Mouse (Mus musculus) 416B (cell line): ENCODE data around the gene Hoxc8.

Experiments
- DNase-seq: peaks from one replicate; pipeline ENCODE4 v3.0.0; 2011; ENCODE audit warnings: low read depth

The Hoxc8 gene

DNA sequence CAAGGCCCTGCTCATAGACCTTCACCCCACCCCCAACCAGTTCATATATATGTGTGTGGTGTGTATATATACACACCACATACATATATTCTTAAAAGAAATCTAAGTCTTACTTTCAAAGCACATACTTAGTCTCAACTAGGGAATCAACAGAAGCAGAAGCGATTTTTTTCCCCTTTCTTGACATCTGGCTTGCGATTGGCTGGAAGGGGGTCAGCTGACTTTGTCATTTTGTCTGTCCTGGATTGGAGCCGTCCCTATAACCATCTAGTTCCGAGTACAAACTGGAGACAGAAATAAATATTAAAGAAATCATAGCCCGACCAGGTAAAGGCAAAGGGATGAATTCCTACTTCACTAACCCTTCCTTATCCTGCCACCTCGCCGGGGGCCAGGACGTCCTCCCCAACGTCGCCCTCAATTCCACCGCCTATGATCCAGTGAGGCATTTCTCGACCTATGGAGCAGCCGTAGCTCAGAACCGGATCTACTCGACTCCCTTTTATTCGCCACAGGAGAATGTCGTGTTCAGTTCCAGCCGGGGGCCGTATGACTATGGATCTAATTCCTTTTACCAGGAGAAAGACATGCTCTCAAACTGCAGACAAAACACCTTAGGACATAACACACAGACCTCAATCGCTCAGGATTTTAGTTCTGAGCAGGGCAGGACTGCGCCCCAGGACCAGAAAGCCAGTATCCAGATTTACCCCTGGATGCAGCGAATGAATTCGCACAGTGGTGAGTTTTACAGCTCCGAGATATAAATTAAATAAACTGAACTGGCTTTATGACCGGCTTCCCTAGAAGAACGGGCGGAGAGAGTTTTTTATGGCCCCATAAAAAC is 19.1 kb downstream of the Hoxc8 start:
- DNase-seq, result no peak

DNA sequence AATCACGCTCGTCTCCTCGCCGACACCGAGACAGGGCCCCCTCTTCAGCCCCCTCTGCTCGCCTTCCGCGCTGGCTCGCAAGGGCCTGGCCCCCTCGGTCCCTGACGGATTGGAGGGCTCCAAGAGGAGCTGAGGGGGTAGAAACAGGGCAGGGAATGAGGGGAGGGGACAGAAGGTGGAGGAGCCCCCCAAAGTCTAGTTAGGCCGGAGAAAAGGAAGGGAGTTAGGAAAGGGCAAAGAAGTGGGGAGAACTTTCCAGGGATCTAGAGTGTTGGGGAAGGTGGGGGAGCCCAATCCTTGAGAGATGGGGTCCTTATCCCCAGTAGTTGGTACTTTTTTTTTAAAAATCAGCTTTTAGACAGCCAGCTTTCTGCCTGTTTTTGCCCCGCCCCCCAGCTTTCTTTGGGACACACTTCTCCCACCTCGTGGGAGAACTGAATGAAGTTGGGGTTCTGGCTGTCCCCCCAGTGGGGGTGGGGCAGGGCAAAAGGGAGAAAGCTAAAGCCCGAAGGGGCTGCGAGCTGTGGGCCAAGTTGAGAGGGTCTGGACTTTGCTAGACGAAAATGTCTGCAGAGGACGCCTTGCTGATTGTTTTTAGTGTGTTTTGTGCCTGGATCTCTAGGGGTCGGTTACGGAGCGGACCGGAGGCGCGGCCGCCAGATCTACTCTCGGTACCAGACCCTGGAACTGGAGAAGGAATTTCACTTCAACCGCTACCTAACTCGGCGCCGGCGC is 19.9 kb downstream of the Hoxc8 start:
- DNase-seq, result no peak

DNA sequence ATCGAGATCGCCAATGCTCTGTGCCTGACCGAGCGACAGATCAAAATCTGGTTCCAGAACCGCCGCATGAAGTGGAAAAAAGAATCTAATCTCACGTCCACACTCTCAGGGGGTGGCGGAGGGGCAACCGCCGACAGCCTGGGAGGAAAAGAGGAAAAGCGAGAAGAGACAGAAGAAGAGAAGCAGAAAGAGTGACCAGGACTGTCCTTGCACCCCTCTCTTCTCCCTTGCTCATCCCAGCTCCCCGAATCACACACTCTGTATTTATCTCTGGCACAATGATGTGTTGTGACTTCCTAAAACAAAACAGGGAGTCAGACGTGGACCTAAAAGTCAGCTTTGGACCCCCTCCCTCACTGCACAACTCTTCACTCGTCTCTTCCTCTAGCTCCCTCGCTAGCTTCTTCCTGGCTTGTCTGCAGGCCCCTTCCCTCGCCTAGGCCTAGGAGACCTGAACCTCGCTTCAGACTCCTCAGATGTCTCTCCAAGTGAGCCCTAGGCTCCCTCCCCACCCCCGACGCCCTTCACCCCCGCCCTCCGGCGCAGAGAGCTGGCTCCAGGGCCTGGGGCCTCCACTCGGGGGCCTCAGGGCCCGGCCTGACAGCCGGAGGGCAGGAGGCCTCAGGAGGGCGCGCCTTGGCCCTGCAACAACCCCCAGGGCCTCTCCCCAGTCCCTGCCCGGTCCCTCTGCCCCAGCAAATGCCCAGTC is 20.6 kb downstream of the Hoxc8 start:
- DNase-seq, result no peak

DNA sequence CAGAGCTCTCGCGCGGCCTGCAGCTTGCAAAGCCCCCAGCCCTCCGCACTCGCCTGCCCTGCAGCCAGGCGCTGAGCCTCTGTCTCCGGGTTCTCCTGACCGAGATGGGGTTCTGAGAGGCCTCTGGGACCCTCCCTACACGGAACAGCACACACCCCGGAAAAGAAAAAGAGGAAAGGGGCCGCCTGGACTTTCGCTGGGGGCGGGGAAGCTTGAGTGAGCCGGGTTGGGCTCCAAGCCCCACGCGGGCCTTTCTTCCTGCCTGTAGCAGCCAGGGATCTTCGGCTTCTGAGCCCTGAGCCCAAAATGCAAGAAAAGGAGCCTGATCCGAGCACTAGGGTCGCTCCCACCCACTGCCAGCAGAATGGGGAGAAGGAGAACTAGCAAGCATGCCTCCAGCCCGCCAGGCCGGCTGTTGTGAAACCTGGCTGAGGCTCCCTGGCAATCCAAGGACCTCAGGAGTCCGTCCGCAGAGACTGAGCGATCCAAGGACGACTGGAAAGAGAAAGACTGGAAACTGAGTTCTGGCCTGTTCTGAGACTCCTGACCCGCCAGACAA is 21.6 kb downstream of the Hoxc8 start:
- no peak for DNase-seq

DNA sequence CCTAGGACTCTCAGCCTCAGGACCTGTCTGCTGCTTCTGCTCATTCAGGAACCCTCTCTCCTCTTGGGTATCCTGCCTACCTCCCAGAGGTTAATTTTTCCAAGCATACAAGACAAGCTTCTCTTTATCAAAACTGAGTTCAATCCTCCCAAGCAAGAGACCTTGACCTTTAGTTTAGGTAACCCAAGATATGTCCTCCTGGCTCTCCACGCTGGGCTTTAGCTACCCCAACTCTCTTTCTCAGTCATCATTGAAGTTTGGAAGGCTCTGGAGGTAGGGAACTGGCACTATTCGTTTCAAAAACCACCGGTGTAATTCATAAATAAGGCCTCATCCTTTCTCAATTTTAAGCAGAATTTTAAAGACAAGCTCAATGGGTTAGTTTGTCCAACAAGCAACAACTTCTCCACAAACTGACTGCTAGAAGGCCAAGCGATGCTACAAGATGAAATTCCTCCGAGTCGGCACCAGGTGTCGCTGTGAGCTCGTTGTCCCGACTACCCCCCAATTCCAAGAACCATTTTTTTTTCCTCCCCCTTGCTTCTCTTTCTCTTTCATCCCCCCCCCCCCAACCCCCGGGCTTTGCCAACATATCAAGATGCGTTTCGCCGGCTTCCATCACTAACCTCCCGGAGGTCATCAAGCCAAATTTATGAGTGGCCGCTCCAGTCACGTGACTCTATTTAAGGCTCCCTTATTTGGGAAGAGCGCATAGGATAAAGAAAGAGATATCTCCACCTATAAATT is 23.0 kb downstream of the Hoxc8 start:
- peak; percentile 66 for DNase-seq

DNA sequence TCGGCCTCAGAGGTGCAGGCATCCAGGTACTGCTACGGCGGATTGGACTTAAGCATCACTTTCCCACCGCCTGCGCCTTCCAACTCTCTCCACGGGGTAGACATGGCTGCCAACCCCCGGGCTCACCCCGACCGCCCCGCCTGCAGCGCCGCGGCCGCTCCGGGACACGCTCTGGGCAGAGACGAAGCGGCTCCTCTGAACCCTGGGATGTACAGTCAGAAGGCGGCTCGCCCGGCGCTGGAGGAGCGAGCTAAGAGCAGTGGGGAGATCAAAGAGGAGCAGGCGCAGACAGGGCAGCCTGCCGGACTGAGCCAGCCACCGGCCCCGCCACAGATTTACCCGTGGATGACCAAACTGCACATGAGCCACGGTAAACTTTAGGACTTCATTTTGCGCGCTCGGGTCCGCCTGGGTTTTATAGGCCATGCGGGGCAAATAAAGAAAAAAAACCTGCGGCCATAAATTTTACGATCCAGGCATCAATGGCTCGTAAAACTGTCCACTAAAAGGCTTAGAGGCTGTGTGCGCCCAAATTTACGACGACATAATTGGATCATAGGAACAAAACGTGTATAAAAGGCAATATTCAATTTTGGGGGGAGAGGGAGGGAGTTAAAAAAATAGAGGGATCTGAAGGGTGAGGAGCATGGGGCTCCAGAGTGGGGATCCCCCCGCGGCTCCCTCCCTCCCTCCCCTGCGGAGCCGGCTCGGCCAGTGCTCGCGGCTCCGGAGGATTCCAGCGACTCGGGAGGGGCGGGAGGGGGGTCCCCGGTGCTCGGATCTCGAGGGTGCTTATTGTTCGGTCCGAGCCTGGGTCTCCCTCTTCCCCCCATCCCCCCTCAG is 24.0 kb downstream of the Hoxc8 start:
- DNase-seq, result no peak

DNA sequence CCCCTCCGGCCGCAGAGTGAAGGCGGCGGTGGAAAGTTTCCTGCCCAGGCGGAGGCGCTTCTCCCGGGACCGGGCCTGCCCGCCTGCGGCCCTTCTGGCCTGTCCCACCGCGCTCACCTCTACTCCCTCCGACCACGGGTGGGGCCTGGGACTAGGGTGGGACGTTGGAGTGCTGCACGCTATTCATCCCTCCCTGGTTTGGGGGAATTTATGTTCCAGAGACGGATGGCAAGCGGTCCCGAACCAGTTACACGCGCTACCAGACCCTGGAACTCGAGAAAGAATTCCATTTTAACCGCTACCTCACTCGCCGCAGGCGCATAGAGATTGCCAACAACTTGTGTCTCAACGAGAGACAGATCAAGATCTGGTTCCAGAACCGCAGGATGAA is 24.6 kb downstream of the Hoxc8 start:
- DNase-seq, result no peak

DNA sequence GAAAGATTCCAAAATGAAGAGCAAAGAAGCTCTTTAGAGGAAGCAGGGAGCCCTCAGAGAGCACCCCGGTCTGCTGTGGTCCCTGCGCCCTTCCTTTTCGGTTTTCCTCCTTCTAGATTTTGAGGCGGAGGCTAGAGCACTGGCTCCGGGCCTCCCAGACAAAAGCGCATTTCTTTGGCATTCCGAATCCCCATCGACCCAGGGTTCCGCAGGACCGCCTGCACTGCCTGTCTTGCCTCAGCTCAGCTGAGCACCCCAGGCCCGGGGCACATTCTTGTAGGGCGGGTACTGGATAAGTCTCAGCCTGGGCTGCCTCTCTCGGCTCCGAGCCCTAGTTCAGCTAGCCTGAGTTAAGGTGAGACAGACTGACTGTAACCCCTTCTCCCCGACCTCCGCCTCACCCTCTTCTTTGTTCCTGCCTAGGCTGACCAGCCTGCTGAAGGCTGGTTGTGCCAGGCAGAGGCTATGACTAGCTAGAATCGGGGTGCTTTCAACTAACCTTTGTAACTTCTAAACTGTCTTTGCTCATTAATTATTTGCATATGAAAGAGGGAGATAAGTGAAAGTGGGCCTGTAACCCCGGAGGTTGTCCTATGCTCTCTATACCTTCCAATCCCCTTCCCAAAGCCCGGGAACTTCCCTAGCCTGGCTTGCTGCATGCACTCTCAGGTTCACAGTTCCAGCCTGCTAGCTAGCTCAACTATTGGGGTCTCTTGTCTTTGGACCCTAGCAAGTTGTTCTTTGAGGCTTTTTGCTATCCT is 25.2 kb downstream of the Hoxc8 start:
- no peak for DNase-seq

DNA sequence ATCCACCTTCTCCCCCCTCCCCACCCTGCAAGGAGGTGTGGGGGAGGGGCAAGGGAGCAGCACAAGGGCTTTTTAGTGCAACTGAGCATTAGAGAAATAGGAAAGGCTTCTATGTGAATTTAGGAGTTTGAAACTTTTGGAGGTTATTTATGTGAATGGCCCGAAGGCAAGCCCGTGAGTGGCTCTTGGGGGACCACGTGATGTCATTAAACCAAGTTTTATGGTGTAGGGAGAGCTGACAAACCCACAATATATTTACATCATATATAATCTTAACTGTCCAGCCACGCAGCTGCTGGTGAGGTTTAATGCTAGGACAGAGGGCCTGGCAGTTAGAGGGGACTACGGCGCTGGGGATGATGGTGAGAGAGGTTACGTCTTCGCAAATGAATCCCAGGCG is 28.2 kb downstream of the Hoxc8 start, which contains the start of gene Hoxc4:
Hoxc4 (plus strand) TSS at position 299 of the 400 bp plus-strand sequence.
- no peak for DNase-seq

DNA sequence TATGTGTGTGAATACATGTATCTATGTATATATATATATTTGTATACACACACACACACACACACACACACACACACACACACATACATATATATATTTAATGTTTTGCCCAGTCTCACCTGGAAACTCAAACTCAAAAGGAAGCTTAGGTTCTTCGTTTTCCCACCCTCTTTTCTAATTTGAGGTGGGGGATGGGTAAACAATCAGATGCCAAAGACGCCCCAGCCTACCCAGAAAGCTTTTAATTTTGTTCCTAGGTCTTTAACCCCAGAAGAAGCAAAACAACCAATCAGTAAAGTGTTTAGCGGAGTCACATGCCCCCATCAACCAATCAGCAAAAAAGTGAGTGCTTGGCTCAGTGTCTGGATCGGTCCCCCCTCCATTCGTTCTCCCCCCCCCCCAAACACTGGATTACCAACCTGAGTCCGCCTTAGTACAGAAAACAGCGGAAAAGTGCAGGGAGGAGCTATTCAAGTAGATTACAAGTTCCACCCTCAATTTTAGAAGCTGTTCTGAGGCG is 30.6 kb downstream of the Hoxc8 start:
- DNase-seq, result no peak

DNA sequence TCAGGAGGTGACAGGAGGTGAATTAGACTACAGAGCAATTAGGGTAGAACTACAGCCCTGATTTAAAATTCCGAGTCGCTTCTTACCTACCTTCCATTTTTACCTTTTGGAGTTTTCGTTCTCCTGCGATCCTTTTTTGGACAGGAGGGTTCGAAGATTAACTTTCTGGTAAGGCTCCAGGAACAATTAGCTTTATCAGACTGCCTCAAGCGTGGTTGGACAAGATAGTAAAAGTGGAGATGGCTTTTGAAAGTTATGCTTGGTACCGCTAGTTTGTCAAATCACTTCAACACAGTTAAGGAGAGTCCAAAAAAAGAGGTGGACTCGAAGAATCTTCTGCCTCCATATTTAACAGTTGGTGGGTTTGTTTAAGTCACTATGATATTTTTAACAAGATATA is 31.1 kb downstream of the Hoxc8 start:
- DNase-seq, result no peak

DNA sequence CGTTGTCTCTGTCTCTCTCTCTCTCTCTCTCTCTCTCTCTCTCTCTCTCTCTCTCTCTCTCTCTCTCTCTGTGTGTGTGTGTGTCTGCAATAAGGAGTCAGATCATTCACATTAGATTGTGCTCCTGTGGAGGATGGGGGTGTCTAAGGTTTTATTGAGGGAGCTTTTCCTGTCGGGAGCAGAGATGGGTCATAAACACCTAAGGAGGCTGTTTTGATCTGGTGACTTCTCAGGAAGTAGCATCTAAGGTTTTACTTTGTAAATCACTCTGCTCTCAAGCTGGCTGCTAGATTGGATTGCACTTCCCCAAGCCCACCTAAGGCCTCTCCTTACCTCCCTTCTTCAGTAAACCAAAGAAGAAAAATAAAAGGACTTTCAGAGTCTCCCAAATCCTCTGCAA is 33.7 kb downstream of the Hoxc8 start:
- no peak for DNase-seq

DNA sequence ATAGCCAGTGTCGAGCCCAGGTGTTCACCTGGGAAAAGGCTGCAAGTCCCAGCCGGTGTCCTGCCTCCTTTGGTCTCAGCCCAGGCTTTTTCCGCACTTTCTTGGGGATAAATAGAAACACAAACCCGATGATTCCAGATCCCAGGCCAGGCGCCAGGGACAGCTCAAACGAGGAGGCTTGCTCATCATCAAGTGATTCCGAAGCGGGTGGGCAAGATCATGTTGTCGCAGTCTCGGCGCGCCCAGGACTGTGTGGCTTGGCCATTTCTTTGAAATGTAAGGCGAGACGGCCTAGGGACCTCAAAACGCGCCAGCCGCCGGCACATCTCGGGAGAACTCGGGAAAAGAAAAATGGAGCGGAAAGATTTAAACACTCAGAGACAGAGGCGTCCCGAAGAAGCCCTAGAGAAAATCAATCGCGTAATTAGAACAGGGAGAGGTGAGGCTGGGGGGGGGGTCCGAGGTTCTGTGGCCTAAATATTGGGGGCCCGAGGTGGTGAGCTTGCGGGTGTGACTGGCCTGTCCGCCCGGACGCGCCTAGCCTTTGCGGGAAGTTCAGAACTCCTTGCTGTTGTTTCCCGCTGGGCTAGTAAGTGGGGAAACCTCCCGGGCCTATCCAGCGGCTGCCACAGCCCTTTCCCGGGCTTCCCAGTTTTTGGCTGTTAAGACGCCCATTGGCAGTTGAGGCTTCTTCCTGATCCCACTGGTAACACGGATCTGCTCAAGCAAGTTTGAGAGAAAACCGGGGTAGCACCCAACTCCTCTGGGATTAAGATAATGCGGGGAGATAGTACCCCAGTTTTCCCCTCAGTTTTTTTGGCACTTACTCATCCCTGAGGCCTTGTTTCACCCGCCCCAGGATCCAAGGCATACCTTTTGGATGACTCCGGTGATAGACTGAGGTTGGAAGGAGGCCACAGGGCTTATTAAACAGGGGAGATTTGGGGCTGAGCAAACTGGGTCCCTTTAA is 37.1 kb downstream of the Hoxc8 start:
- DNase-seq, result no peak

DNA sequence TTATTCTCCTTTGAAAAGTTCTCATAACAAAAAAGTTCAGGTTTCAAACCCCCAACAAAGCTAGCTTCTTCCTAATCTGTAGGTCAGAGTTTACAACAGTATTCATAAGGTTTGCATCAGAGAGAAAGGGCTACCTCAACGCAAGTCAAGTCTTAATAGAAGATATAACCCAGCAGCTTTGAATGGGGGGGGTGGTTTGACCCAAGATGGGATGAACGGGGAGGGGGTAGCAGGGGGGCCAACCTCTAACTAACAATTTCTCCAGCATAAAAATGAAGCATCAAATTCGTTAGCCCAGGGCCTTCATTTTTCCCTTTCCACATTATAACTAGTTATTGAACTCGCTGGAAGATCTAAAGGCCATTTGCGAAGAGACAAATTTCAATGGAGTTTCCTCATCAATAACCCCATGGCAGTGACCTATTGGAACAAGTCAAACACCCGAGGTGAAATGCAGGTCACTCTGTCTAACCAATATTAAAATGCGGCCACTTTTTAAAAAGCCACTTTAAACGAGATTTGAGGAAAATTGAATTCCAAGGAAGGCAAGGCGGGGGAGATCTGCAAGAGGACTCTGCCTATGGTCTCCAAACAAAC is 38.6 kb downstream of the Hoxc8 start:
- DNase-seq, result no peak

DNA sequence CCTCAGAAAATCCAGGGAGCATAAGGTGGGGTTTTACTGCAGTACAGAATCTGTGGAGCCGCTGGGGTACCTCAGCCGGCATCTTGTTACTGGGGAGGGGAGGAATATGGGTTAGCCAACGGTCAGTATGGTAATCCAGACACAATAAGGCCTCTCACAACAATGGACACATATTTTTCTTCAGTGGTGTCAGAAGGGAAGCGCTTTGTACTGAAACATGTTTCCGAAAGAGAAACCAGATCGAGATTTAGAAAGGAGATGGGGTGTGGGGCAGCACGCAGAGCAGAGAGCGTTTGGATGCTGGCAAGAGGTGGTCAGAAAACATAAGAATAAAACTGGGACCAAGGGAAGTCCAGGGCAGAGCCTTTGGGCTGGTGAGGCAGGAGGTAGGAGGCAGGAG is 39.7 kb downstream of the Hoxc8 start:
- no peak for DNase-seq

DNA sequence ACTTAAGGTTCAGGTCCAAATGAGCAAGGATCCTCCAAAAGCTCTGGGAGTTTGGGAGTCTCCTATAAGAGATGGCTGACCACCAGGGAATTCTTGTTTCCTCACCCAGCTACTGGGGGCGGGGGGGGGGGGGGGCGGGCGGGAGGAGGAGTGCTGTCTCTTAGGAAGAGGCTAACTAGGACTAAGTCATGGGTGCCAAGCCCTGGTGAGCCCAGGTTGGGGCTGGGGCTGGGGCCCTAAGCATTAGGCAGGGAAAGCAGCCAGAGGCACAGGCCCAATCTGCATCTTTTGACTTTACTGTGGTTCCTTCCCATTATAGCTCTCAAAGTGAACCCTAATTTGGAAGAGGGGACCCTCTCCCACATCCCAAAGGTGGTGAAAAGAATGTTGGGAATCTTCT is 41.8 kb downstream of the Hoxc8 start:
- DNase-seq, result no peak

DNA sequence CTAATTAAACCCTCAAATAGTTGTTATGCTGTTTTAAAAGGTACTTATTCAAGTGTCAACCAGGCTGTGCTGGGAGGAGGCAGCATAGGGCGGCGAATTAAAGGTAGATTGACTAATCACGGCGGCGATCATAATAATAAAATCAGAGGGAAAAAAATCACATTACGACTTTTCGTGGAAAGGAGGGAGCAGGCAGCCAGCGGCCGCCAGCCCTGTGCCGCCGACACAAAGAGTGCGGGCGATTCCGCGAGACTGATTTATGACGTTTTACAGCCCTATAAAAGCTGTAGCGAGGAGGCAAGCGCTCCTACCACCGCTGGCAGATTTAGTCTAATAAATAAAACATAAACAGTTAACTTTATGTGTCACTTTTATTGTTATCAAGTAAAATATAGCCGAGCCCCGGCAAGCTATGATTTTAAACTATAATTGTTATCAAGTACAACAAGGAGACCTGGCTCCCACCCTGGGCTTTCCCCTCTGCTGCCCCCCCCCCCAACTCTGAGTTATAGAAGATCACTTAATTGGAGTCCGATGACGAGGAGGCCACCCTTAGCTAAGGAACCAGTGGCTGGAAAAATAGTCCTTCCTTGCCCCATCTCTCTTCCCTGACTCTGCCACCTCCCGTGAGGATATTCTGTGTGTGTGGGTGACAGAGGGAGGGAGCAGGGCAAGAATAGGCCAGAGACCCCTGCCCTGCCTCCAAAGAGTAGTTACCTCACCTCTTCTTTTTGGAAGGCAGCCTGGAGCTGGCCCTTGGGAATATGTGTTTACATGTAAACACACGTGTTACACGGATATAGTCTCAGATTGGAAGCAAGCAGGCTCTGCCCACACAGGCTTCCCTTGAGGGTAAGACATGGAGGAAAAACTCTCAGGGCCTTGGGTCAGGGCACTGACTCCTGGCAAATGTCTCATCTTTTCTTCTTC is 42.5 kb downstream of the Hoxc8 start:
- DNase-seq, result no peak
